Mouse (Mus musculus): ENCODE data around the gene Vmn2r82. TPM values are rescaled to one million over a fixed set of nuclear protein-coding genes. Genes with fewer than 3 reads are reported as not detected.

Gene Vmn2r82
- total RNA-seq (2023) = not detected

GRCm38 (mm10) chr10:79356220-79356619 lies at the start of gene Vmn2r82:
Gene Vmn2r82, plus strand, starts transcription at chr10:79356520.

Other genes with a start within 250 kb of the Vmn2r82 start
- gene Vmn2r80, start 207.8 kb upstream of the Vmn2r82 start, total RNA-seq (2023) = not detected
- gene Vmn2r81, start 108.8 kb upstream of the Vmn2r82 start, total RNA-seq (2023) = not detected
- not detected for gene Vmn2r83, start 112.2 kb downstream of the Vmn2r82 start, total RNA-seq (2023)
- gene Plpp2, start 177.3 kb downstream of the Vmn2r82 start, total RNA-seq (2023) = 1 to 10 TPM; 1.0 to 1.4 TPM
- 10 to 100 TPM; 45.2 to 56.8 TPM for gene Mier2, start 198.7 kb downstream of the Vmn2r82 start, total RNA-seq (2023)
- not detected for gene Theg, start 230.8 kb downstream of the Vmn2r82 start, total RNA-seq (2023)

All from T-cell, adult 66 days (primary cell).